Mouse (Mus musculus): ENCODE results near the gene Elf2. TPM values are rescaled to one million over a fixed set of nuclear protein-coding genes. Genes with fewer than 3 reads are reported as not detected.
"Not testable (repeated sequence)": the region's sequence is repeated elsewhere in the genome, so short reads cannot be mapped to it uniquely, and the experiment has no call there.

Gene Elf2
- polyA plus RNA-seq, 1 experiment from 2014 or later: 22.3 TPM

GRCm38 (mm10) chr3:51358660-51359557 lies 18.4 kb upstream of the Elf2 start:
- Histone ChIP-seq H3K9me3 (replicated peaks) (no peaks in the 10 kb centered on the region), H3K4me2 (peak overlapping the region; percentile 88), H3K4me3 (replicated peaks) (peak overlapping the region; percentile 66), H3K27me3 (0 out of 2 replicates have a peak, but pooled peaks cover 2% of the 10 kb centered on the region), H3K4me1 (replicated peaks) (peaks cover 45% of the 10 kb centered on the region), H3K36me3 (replicated peaks) (no peaks in the 10 kb centered on the region), H3K9ac (peak overlapping the region; percentile 56), H3K27ac (replicated peaks) (peak overlapping the region; percentile 75)
- ATAC-seq (ENCODE audit: insufficient read depth): peak; percentile 77
- under 1% methylated on average over 50 of the region's 50 CpGs for WGBS (ENCODE audit: insufficient replicate concordance)

GRCm38 (mm10) chr3:51358181-51358580 lies 17.7 kb upstream of the Elf2 start:
- peak overlapping the region; percentile 66 for H3K4me3 ChIP-seq (replicated peaks)
- no peaks in the 10 kb centered on the region for H3K36me3 ChIP-seq (replicated peaks)
- H3K4me1 ChIP-seq (replicated peaks): peaks cover 50% of the 10 kb centered on the region
- H3K27ac ChIP-seq (replicated peaks): peak overlapping the region; percentile 75
- 1% methylated on average over 15 of the region's 15 CpGs for WGBS (ENCODE audit: insufficient replicate concordance)
- peak overlapping the region; percentile 56 for H3K9ac ChIP-seq
- no peaks in the 10 kb centered on the region for H3K9me3 ChIP-seq (replicated peaks)
- peak; percentile 47 for ATAC-seq (ENCODE audit: insufficient read depth)
- H3K4me2 ChIP-seq: peak overlapping the region; percentile 88
- no peaks in the 10 kb centered on the region for H3K27me3 ChIP-seq

- Histone ChIP-seq H3K9ac (no peak overlapping the region), H3K9me3 (replicated peaks) (no peaks in the 10 kb centered on the region), H3K4me3 (replicated peaks) (peak overlapping the region; percentile 66), H3K27ac (replicated peaks) (no peak overlapping the region), H3K36me3 (replicated peaks) (no peaks in the 10 kb centered on the region), H3K27me3 (no peaks in the 10 kb centered on the region), H3K4me1 (replicated peaks) (peaks cover 54% of the 10 kb centered on the region), H3K4me2 (peak overlapping the region; percentile 88)
- no peak for ATAC-seq (ENCODE audit: insufficient read depth)
- WGBS (ENCODE audit: insufficient replicate concordance): 9% methylated on average over 14 of the region's 14 CpGs
Measured at GRCm38 (mm10) chr3:51357624-51358023, 17.2 kb upstream of the Elf2 start.

- no peak for ATAC-seq (ENCODE audit: insufficient read depth)
- H3K27ac ChIP-seq (replicated peaks): peak overlapping the region; percentile 57
- no peaks in the 10 kb centered on the region for H3K36me3 ChIP-seq (replicated peaks)
- no peak overlapping the region for H3K9ac ChIP-seq
- WGBS (ENCODE audit: insufficient replicate concordance): 22% methylated on average over 5 of the region's 5 CpGs
- H3K27me3 ChIP-seq: no peaks in the 10 kb centered on the region
- peaks cover 56% of the 10 kb centered on the region for H3K4me1 ChIP-seq (replicated peaks)
- peak overlapping the region; percentile 88; the same call in 1 of the 2 replicates for H3K4me2 ChIP-seq
- no peak overlapping the region for H3K4me3 ChIP-seq (replicated peaks)
- no peaks in the 10 kb centered on the region for H3K9me3 ChIP-seq (replicated peaks)
Measured at GRCm38 (mm10) chr3:51357078-51357477, 16.6 kb upstream of the Elf2 start.

GRCm38 (mm10) chr3:51354956-51355355 lies 14.5 kb upstream of the Elf2 start:
- H3K36me3 ChIP-seq (replicated peaks); H3K9me3 ChIP-seq (replicated peaks); ATAC-seq (ENCODE audit: insufficient read depth); H3K27me3 ChIP-seq; H3K4me3 ChIP-seq (replicated peaks); H3K9ac ChIP-seq; H3K27ac ChIP-seq (replicated peaks); H3K4me2 ChIP-seq: not testable (repeated sequence)
- H3K4me1 ChIP-seq (replicated peaks): peaks cover 40% of the 10 kb centered on the region
- WGBS (ENCODE audit: insufficient replicate concordance): 77% methylated on average over 6 of the region's 6 CpGs

- no peaks in the 10 kb centered on the region for H3K36me3 ChIP-seq (replicated peaks)
- 60% methylated on average over 3 of the region's 3 CpGs for WGBS (ENCODE audit: insufficient replicate concordance)
- no peak overlapping the region for H3K4me2 ChIP-seq
- H3K4me1 ChIP-seq (replicated peaks): peaks cover 35% of the 10 kb centered on the region
- no peak overlapping the region for H3K4me3 ChIP-seq (replicated peaks)
- no peak overlapping the region for H3K9ac ChIP-seq
- no peak overlapping the region for H3K27ac ChIP-seq (replicated peaks)
- no peaks in the 10 kb centered on the region for H3K27me3 ChIP-seq
- H3K9me3 ChIP-seq (replicated peaks): no peaks in the 10 kb centered on the region
- no peak for ATAC-seq (ENCODE audit: insufficient read depth)
Measured at GRCm38 (mm10) chr3:51354034-51354427, 13.6 kb upstream of the Elf2 start.

- Histone ChIP-seq H3K27ac (replicated peaks) (no peak overlapping the region), H3K27me3 (no peaks in the 10 kb centered on the region), H3K4me1 (replicated peaks) (peaks cover 35% of the 10 kb centered on the region), H3K9me3 (replicated peaks) (no peaks in the 10 kb centered on the region), H3K9ac (no peak overlapping the region), H3K4me2 (no peak overlapping the region), H3K4me3 (replicated peaks) (no peak overlapping the region), H3K36me3 (replicated peaks) (no peaks in the 10 kb centered on the region)
- WGBS (ENCODE audit: insufficient replicate concordance): 46% methylated on average over 4 of the region's 4 CpGs
- ATAC-seq (ENCODE audit: insufficient read depth): peak; percentile 38; the same call in 1 of the 2 replicates
Measured at GRCm38 (mm10) chr3:51353325-51354033, 13.0 kb upstream of the Elf2 start.

GRCm38 (mm10) chr3:51350806-51351205 lies 10.3 kb upstream of the Elf2 start:
- no peak overlapping the region for H3K4me3 ChIP-seq (replicated peaks)
- H3K27me3 ChIP-seq: no peaks in the 10 kb centered on the region
- H3K4me2 ChIP-seq: no peak overlapping the region
- H3K27ac ChIP-seq (replicated peaks): no peak overlapping the region
- peaks cover 20% of the 10 kb centered on the region for H3K4me1 ChIP-seq (replicated peaks)
- H3K9me3 ChIP-seq (replicated peaks): no peaks in the 10 kb centered on the region
- H3K9ac ChIP-seq: no peak overlapping the region
- no peaks in the 10 kb centered on the region for H3K36me3 ChIP-seq (replicated peaks)
- WGBS (ENCODE audit: insufficient replicate concordance): 66% methylated on average over 3 of the region's 3 CpGs
- ATAC-seq (ENCODE audit: insufficient read depth): no peak

- H3K36me3 ChIP-seq (replicated peaks): no peaks in the 10 kb centered on the region
- H3K4me1 ChIP-seq (replicated peaks): peaks cover 19% of the 10 kb centered on the region
- H3K27ac ChIP-seq (replicated peaks): peak overlapping the region; percentile 42; the same call in 1 of the 2 replicates
- H3K9me3 ChIP-seq (replicated peaks): no peaks in the 10 kb centered on the region
- 7% methylated on average over 3 of the region's 3 CpGs for WGBS (ENCODE audit: insufficient replicate concordance)
- peak; percentile 73 for ATAC-seq (ENCODE audit: insufficient read depth)
- H3K4me2 ChIP-seq: peak overlapping the region; percentile 29; the same call in 1 of the 2 replicates
- H3K9ac ChIP-seq: peak overlapping the region; percentile 23; the same call in 1 of the 2 replicates
- H3K4me3 ChIP-seq (replicated peaks): no peak overlapping the region
- H3K27me3 ChIP-seq: no peaks in the 10 kb centered on the region
Measured at GRCm38 (mm10) chr3:51348646-51349238, 8.3 kb upstream of the Elf2 start.

- not testable (repeated sequence) for H3K27ac ChIP-seq (replicated peaks); H3K9me3 ChIP-seq (replicated peaks); H3K4me2 ChIP-seq; H3K27me3 ChIP-seq; H3K9ac ChIP-seq; H3K36me3 ChIP-seq (replicated peaks); ATAC-seq (ENCODE audit: insufficient read depth); H3K4me3 ChIP-seq (replicated peaks)
- 78% methylated on average over 2 of the region's 2 CpGs for WGBS (ENCODE audit: insufficient replicate concordance)
- H3K4me1 ChIP-seq (replicated peaks): peaks cover 22% of the 10 kb centered on the region
Measured at GRCm38 (mm10) chr3:51345017-51345416, 4.6 kb upstream of the Elf2 start.

- not testable (repeated sequence) for ATAC-seq (ENCODE audit: insufficient read depth)
Measured at GRCm38 (mm10) chr3:51344182-51344581, 3.7 kb upstream of the Elf2 start.

More at GRCm38 (mm10) chr3:51344182-51344581, 3.7 kb upstream of the Elf2 start:
- H3K4me3 ChIP-seq (replicated peaks); H3K36me3 ChIP-seq (replicated peaks); H3K4me2 ChIP-seq; H3K27ac ChIP-seq (replicated peaks); H3K27me3 ChIP-seq; H3K9me3 ChIP-seq (replicated peaks); H3K9ac ChIP-seq: not testable (repeated sequence)
- WGBS (ENCODE audit: insufficient replicate concordance): 81% methylated on average over 6 of the region's 6 CpGs
- H3K4me1 ChIP-seq (replicated peaks): peaks cover 20% of the 10 kb centered on the region

Data from liver, embryonic 15.5 days (tissue).